Mouse (Mus musculus): Measurements from ENCODE around the gene Coa3.

The Coa3 gene

DNA sequence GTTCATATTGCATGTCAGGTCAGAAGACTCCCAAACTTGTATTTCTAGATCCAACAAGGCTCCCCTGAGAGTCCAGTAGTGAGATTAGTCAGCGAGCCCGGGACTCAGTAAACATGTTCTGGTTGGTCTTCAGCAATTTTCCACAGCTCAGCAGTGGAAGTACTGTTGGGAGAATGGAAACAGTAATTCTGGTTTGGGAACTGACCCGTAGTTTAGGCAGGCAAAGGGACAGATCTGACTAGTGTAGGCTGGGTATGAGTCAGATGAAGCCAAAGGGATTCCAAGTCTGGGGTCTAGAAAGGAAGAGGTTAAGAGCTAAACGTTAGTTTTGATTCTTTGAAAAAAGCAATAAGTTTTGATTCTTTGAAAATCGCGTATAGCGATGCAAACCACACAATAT lies 26.0 kb downstream of the Coa3 start:
- in situ Hi-C loops (cut with MboI, MseI) = no loop called here

DNA sequence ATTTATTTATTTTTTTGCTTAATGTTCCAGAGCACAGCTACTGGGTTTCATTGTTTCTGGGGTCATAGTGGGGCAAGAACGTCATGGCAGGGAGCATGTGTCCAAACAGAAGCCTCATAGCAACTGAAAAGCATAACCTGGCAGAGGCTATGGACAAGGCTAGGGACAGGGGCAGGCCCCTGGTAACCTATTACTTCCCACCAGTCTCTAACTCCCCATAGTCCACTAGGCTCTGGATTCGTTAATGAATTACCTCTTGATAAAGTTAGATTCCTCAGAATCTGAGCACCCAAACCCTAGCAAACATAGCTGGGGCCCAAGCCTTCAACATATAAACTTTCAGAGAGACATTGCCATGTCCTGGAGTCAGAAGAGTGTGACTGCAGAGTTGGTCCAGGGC lies 27.9 kb downstream of the Coa3 start:
- in situ Hi-C loops (cut with MboI, MseI) = no loop called here

DNA sequence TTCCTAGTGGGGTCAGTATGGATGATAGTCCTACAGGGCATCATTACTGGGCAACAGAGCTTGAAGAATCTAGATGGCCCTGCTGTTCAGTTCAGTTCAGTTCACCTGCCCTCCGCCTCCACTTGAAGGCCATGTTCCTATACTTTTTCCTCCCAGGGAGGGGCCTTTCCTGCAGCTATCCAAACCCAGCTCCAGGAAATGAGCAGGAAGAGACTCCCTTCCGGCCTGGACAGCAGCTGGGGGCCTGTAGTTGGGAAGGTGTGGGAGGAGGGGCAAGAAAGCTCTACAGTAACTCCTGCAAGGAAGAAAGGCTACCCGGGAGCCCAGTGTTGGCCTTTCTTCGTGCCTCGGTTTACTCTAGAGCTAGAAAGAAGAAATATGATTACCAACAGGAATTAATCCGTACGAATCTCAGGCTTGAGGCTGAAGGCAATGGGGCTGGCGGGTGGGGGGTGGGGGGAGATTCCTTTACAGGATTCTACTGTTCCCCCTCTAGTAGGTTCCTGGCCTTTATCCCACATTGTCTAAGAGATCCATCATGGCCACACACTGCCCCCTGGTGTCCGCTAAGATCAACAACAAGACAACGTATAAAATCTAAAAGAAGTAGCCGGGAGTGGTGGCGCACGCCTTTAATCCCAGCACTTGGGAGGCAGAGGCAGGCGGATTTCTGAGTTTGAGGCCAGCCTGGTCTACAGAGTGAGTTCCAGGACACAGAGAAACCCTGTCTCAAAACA lies 30.5 kb downstream of the Coa3 start:
- in situ Hi-C loops (cut with MboI, MseI) = loop anchor here (5.0 kb wide), 1 partner anchor 36 kb away; no protein-coding TSS in a partner anchor

DNA sequence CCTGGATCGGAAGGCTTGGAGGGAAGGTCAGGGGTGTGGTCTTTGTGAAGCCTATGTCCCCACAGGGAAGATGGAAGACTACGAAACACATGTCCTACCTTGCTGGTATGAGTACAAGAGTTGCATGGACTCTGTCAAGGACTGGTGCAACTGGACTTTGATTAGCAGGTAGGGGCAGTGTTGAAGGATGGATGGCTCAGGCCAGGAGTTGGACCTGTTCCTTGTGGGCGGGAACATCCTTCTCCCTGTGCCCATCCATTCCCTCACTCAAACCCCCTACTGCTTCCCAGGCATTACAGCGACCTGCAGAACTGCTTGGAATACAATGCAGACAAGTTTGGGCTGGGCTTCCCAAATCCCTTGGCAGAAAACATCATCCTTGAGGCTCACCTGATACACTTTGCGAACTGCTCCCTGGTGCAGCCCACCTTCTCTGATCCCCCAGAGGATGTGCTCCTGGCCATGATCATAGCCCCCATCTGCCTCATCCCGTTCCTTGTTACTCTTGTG lies 31.3 kb downstream of the Coa3 start:
- in situ Hi-C loops (cut with MboI, MseI) = loop anchor here (5.0 kb wide), 1 partner anchor 35 kb away; no protein-coding TSS in a partner anchor

DNA sequence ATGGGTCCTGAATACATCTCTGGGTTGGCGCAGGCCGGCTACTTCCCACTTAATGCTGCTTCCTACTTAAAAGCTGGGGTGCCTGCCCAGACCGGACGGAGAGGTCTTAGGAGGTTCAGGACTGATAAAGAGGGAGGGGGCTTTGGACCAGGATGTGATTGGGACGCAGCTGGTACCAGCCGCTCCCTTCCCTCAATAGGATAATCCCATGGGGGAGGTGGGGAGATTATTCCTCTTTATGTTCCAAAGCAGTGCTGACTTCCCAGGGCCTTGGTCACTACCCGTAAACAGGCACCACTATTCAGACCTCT lies 32.3 kb downstream of the Coa3 start:
- in situ Hi-C loops (cut with MboI, MseI) = loop anchor here (5.0 kb wide), 1 partner anchor 34 kb away; no protein-coding TSS in a partner anchor

DNA sequence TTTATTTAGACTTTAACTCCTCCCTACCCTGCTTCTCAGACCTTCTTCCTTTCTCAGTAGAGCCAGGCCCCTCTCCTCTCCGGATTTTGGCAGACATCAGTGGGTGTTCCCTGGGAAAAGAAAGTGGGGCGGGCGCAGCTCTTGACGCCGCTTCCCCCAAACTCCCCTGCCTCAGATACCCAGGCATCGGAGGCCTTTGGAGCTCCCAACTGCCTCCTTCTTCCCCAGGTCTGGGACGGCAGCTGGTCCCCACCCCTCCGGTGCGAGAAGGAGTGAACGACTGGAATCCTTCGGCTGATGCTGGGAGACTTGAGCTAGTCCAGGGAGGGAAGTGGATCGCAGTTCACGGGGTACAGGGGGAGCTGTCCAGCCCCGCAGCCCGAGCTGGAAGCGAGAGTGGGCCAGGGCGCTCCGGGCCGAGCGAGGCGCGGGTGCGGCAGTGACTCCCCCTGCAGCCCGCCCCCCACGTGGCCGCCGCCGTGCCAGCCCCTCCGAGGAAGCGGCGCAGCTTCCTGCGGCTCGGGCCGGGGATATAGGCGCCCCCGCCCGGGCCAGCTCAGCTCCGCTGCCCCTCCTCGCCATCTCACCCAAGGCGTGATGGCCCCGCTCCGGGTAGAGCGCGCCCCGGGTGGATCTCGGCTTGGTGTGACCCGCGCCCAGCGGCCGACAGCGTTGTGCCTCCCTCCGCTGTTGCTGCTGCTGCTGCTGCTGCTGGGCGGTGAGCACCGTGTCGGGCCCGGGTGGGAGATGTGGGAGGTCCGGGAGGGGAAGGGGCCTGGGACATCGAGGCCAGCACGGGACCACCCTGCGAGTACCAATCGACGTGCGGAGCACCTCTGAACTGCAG lies 32.8 kb downstream of the Coa3 start, which contains the start of gene Ramp2:
Gene Ramp2, plus strand, starts transcription at position 174 of the 847 bp plus-strand sequence.
- in situ Hi-C loops (cut with MboI, MseI) = loop anchor here (5.0 kb wide), 1 partner anchor 34 kb away; no protein-coding TSS in a partner anchor

DNA sequence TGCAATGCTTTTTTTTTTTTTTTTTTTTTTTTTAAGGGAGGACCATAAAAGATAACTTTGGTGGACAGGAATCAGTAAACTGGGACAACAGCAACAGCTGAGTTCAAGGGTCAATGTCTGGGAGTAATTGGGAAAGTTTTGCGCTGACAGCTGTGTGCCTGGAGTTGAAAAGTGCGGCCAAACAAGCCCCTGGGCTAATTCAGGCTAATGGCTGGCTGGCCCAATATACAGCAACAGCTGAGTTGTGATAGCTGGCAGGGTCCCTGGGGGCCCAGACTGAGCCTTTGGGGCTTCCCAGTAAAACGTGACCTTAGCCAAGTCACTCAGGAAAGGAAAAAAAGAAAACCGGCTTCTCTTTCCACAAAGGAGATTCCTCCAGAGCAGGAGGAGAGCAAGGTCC lies 33.8 kb downstream of the Coa3 start:
- in situ Hi-C loops (cut with MboI, MseI) = loop anchor here (5.0 kb wide), 1 partner anchor 33 kb away; no protein-coding TSS in a partner anchor

DNA sequence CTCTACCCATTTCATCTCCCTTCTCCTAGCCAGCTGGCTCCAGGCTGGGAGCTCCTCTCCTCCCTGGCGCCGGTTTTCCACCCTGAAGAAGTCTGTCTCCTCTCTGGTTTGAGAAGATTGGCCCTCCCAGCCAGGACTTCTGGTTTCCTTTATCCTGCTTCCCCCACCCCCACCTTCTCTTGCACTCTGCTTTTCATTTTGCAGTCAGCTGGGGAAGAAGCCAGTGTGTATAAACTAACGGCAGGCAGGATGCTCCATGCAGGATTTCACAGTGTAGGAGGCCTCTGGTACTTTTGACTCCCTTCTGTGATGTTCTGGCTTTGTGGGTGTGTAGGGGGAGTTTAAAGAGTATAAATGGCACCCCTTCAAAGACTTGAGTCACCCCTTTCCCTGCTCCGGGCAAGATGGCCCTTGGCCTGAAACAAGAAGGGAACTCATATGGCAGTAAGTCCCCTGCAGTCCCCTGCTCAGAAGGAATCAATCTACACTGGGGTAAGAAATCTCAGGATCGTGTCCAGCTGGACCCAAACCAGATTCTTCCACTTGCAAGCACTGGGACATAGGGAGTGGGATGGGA lies 40.8 kb downstream of the Coa3 start:
- in situ Hi-C loops (cut with MboI, MseI) = no loop called here

DNA sequence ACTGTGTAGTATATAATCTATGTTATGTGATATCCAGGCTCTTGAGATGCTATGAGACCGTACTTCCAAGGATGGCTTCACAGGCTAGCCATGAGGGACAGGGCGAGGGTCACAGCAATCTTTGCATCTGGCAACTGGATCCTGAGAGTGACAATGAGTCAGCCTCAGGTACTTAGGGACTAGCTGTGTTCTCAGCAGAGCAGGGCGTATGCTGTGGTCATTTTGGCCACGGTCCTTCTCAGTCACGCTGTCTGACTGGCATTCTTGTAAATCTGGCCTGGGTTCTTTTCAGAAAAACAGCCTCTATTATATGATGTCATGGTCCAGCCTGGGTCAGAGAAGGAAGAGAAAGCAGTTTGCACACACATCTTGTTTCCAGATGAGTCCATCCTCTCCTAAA lies 42.1 kb downstream of the Coa3 start:
- in situ Hi-C loops (cut with MboI, MseI) = no loop called here

DNA sequence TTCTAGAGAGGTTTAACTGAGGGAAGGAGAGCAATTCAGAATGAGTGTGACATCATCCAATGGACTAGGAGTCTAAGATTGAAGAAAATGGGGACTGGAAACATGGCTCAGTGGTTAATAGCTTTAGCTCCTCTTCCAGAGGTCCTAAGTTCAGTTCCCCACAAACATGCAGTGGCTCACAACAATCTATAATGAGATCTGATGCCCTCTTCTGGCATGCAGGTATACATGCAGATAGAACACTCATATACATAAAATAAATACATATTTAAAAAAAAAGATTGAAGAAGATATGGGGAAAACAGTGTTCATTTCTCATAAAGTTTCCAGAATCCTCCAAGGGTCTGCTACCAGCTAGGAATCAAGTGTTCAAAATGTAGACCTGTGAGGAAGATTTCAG lies 43.5 kb downstream of the Coa3 start:
- in situ Hi-C loops (cut with MboI, MseI) = no loop called here

DNA sequence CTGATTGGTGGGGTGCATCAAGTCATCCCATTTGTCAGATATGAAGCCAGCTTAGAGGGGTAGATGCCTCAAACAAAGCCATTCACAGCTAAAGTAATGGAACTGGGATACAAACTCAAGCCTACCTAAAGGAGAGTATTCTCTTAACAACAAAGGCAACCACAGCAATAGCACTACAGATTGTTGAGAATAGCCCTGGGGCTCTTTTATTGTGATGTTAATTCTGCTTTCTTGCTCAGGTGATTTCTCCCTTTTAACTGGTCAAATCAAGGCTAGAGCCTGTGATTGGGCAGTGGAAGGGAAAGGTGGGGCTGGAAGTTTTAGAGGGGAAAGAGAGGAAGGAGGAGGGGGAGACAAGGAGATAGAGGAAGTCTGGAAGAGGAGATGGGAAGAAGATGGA lies 44.8 kb downstream of the Coa3 start:
- in situ Hi-C loops (cut with MboI, MseI) = no loop called here

DNA sequence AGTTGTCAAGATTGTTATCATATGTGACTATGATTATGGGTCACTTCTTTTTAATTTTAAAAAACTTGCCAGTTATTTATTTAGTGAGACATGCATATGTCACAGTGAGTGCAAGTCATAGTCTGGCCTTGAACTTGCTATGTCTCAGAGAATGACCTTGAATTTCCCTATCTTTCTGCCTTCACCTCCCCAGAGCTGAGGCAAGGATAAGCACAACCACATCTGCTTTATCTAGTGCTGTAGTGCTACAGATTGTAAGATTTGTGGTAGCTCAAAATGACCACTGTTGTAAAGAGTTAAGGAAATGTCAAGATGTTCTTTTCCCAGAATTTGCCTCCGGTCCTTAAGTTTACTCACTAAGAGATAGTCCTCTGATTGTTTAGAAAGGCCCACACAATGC lies 45.7 kb downstream of the Coa3 start:
- in situ Hi-C loops (cut with MboI, MseI) = no loop called here

DNA sequence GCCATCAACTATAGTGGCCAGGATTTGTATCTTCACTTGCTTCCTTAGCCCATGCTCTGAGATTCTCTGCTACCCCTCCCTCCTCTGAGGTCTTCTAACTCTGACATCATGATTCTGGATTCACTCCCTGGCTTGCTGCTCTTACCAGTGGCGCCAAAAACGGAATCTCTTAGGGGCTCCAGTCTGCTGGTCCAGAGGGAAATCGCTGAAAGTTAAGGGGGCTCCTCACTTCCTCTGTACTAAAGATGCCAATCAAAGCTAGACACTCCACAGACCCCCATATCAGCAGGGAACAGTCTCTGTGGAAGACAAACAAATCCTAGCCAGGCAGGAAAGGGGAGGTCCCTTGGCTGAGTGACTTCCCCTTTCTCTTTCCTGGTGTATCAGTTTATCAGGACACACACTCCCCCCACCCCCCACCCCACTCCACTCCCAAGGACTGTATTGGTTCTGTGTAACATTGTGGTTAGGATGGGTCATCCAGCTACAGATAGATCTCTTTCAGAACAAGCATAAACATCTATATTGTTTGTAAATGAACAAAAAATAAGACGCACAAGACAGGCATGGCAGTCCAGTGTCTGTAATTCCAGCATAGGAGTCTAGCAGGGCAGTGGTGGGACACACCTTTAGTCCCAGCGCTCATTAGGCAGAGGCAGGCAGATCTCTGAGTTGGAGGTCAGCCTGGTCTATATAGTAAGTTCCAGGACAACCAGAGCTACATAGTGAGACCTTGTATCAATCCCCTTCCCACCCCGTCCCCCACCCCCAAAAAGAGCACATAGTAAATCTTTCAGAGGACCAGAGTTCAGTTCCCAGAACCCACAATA lies 46.7 kb downstream of the Coa3 start:
- in situ Hi-C loops (cut with MboI, MseI) = no loop called here

DNA sequence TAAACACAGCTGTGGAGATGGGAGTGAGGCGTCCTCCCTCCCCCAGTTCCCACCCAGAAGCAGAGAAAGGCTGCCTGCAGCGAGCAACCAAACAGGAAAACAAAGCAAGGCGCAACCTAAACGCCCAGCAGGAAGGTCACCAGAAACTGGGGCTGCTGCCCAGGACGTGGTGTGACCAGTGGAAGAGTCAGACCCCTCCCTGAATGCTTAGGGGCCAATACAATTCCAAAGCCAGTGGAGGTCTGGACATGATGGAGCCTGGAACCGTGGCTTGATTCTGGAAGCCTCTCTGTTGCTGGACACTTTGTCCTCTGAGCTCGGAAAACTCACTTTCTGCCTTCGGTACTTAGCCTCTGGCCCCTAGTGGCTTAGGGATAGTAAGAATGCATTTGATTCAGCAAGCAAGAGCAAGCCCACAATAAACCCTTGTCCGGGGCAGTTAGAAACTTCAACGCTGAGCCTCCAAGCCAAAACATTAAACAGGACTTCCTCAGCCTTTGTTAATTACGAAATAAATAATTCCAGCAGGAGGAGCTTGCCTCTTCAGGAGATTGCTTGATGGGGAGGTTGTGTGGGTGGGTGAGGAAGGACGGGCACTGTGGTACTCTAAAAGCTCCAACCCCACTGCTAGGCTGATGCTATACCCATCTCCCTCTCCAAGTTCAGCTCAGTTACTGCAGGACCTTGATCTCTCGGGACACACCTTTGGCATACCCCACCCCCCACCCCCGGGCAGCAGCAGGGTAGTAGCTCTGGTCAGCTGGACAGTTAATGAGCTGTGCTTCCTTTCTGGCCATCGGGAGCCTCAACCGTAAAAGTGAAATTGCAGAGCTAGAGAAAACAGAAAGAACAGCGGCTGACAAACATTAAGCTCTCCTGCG lies 47.7 kb downstream of the Coa3 start:
- in situ Hi-C loops (cut with MboI, MseI) = no loop called here

DNA sequence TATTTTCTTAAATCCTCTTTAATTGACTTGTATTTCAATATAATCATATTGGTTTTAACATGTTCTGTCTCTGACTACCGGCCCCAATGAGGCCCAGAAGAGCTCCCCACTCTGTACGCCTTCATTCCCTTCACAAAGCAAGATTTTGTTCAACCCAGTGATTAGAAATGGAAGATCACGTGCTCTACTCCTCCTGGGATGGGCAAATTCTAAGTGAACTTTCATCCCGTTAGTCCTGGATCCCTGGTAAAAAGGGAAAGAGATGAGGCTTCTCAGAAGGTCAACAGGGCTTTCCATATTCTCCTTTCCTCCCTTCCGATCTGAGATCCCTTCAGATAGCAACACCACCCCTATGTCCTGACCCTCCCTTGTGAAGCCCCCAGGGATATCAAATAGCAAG lies 48.4 kb downstream of the Coa3 start:
- in situ Hi-C loops (cut with MboI, MseI) = no loop called here

DNA sequence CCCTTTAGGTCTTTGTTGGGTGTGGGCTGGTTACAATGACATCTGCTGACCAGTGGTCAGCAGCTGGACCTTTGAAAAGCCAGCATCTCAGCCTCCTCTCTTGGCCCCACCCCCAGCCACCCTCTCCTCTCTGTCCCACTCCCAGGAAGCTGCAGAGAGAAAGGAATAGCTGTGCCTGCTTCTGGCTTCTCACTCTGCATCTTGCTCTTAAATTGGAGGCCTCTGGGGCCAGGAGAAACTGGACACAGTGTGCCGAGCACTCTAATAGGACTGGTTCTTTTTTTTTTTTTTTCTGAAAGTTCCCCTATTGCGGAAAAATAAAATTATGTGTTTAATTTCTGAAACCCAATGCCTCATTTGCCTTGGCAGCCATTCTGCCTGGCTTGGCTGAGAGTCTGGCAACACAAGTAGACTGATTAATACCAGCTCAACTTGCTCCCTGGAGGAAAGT lies 48.8 kb downstream of the Coa3 start:
- in situ Hi-C loops (cut with MboI, MseI) = no loop called here

DNA sequence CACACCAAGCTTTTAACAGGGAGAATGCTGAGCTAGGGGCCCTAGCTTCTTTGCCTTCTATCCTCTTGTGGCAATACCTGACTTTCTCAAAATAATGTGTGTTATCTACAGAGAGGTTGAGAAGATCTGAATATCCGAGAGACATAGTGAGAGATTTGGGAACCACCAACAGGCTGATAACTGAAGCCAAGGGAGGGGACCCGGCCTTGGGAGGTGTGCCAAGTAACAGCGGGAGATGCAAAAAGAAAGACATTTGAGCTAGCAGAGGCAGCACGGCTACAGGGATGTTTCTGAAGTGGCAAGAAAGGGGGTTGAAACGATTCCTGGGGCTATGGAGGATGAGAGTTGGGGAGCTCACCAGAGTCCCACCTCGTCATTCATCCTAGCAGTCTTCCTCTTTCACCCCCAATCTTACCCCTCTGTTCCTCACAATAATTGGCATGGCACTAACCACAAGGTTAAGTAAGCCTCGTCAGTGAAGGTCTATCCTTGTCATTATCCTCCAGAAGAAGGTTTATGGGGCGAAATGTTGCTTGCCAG lies 49.5 kb downstream of the Coa3 start:
- in situ Hi-C loops (cut with MboI, MseI) = no loop called here
